Mouse (Mus musculus) adrenal gland, postnatal 10 days (tissue): ENCODE data around the gene Mmp2. TPM values are rescaled to one million over a fixed set of nuclear protein-coding genes. Genes with fewer than 3 reads are reported as not detected.
"Not testable (repeated sequence)": the region's sequence is repeated elsewhere in the genome, so short reads cannot be mapped to it uniquely, and the experiment has no call there.

Experiments used
- DNase-seq: peaks from one replicate; pipeline ENCODE4 v3.0.0; 2021; ENCODE audit warnings: mixed read lengths
- total RNA-seq, 2 experiments: library from RNA; stranded (reverse); gene quantifications; 2 replicates each; pipeline ENCODE4 v1.2.3; 2021

Mmp2 gene
- total RNA-seq, 2 experiments from 2014 or later: 88.3 to 93.5 TPM

GRCm38 (mm10) chr8:92838616-92839015, 11.5 kb downstream of the Mmp2 start:
- peak; percentile 40 for DNase-seq

DNA sequence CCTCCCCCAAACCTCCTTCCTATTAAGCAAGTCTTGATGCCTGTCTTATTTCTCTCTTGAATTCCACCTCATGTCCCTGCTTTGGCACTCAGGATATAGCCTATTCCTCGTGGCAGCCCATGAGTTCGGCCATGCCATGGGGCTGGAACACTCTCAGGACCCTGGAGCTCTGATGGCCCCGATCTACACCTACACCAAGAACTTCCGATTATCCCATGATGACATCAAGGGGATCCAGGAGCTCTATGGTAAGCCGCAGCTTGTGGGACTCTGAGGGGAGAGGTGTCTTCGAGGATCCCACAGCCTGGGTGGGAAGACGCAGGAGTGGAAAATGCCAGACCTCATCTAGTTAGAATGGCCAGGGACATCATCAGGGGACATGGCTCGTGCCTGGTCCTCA, 12.1 kb downstream of the Mmp2 start:
- no peak for DNase-seq

- peak; percentile 75 for DNase-seq
Observed at GRCm38 (mm10) chr8:92839876-92840275, 12.8 kb downstream of the Mmp2 start.

GRCm38 (mm10) chr8:92846684-92847083, 19.6 kb downstream of the Mmp2 start:
- DNase-seq: no peak

DNA sequence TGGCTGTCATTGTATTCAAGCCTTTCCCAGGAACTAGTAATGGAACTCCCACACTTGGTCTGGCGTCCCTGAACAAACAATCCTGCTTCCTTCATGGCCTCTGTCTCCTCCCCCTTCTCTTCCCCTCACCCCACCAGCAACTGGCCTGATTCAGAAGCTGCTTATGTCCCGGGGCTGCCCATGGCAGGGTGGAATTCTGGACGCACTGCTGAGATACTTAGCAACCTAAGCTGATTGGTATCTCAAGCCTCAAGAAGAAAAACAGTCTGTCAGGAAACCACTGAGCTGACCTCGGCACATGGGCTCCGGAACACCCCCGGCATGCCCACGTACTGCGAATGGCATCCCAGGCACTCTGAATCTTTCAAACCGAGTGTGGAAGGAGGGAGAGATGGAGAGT, 20.2 kb downstream of the Mmp2 start:
- peak; percentile 21 for DNase-seq

GRCm38 (mm10) chr8:92849261-92849660, 22.2 kb downstream of the Mmp2 start:
- peak; percentile 28 for DNase-seq

DNA sequence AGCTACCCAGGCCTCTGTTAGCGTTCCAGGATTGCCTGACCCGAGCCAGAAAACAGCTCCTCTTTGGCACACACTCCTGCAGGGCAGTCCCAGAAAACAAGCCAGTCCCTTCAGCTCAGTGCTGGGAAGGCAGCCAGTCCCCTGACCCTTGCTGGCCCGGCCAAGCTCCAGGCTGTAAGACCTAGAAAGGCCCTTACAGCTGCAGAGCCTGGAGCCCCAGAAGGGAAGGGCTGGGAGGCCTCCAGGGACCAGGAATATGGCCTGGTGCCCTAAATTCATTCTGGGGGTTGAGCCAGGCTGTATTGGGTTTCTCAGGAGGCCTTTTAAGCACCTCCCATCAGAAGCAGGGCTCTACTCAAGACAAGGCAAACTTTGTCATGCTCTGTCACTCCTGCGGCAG, 23.1 kb downstream of the Mmp2 start:
- peak; percentile 89 for DNase-seq

GRCm38 (mm10) chr8:92851381-92851780, 24.3 kb downstream of the Mmp2 start:
- DNase-seq: no peak

GRCm38 (mm10) chr8:92853188-92853983, 26.3 kb downstream of the Mmp2 start:
- no peak for DNase-seq

- no peak for DNase-seq
Observed at GRCm38 (mm10) chr8:92854673-92855072, 27.6 kb downstream of the Mmp2 start.

GRCm38 (mm10) chr8:92855171-92855894, 28.2 kb downstream of the Mmp2 start, which contains the start of gene Lpcat2:
Gene Lpcat2, plus strand, starts transcription at chr8:92855339.
- DNase-seq: peak; percentile 79

- no peak for DNase-seq
Observed at GRCm38 (mm10) chr8:92856273-92856986, 29.3 kb downstream of the Mmp2 start.

DNA sequence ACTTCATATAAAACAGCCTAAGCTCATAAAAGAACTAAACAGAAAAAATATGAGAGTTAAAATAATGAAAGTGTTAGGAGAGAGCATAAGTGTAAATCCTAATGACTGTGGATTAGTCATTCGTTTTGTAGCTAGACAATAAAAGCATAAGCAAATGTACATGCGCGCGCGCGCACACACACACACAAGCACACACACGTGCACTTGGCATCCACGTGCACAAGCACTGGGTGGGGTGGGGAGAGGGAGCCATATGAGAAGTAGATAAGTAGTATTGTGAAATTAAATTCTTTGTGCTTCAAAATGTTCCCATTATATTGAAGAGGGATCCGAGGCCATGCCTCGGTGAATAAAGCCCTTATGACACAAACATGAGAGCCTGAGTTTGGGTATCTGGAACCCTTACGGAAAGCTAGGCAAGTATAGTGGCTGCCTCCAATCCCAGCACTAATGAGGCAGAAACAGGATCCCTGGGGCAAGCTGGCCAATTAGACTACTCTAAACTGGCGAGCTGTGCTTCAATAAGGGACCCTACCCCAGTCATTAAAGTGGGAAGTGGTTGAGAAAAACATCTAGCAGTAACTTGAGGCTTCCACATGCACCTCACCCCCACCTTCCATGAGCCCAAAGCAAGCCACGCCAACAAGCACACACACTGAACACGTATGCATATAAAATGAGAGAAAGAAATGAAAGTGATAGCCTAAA, 31.5 kb downstream of the Mmp2 start:
- no peak for DNase-seq

GRCm38 (mm10) chr8:92861977-92862376, 34.9 kb downstream of the Mmp2 start:
- no peak for DNase-seq

GRCm38 (mm10) chr8:92870281-92870680, 43.2 kb downstream of the Mmp2 start:
- DNase-seq: no peak

GRCm38 (mm10) chr8:92872063-92872759, 45.1 kb downstream of the Mmp2 start:
- DNase-seq: no peak

DNA sequence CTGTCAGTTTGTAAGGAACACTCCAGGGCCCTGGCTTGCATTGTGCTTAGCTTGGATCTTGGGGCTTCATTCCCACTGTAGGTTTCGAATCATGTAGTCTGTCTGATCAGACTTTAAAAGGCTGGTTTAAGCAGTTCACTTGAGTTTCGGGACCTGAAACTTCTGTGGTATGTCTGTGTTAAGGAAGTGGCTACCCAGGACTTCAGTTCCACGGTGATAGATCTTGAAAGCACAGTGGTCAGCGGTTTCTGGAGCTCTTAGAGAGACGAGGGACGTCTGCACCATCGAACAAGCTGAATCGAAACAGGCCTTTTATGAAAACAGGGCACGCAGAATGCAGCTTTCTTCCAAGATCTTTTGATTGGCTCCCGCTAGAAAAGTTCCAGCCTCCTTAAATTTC, 48.7 kb downstream of the Mmp2 start:
- no peak for DNase-seq

- DNase-seq: no peak
Observed at GRCm38 (mm10) chr8:92881247-92881646, 54.2 kb downstream of the Mmp2 start.

- DNase-seq: peak; percentile 15
Observed at GRCm38 (mm10) chr8:92883771-92884170, 56.7 kb downstream of the Mmp2 start.

GRCm38 (mm10) chr8:92892216-92892615, 65.1 kb downstream of the Mmp2 start:
- not testable (repeated sequence) for DNase-seq

GRCm38 (mm10) chr8:92893870-92894269, 66.8 kb downstream of the Mmp2 start:
- no peak for DNase-seq

DNA sequence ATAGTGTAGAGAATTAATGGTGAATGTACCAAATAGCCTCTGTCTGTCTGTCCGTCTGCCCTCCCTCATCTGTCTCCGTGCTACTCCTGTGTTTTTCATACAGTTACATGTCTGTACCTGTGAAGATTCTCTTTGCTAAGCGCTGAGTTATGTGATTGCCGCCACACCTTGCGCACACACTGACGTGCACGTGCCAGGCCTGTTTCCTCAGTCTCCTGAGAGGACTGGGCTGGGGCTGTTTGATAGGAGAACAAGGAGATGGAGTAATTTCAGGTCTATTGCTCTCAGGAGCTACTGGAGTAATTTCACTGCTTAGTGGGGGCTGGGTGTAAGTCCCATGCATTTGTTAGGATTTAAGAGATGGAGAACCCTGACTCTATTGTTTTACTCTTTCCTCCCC, 68.0 kb downstream of the Mmp2 start:
- no peak for DNase-seq
